Mouse (Mus musculus) liver, embryonic 11.5 days (tissue): ENCODE data around the gene Cryzl1. TPM values are rescaled to one million over a fixed set of nuclear protein-coding genes. Genes with fewer than 3 reads are reported as not detected.

Experiments
- ATAC-seq: fragments of 200-750 bp; cut with Nextera tagmentation; replicated peaks from 2 replicates; pipeline ENCODE4 v1.8.0; 2017; ENCODE audit warnings: moderate number of reproducible peaks, mild to moderate bottlenecking, moderate TSS enrichment, moderate library complexity; ENCODE audit not compliant: low FRiP score
- DNase-seq: peaks from one replicate; pipeline ENCODE4 v3.0.0-alpha.2; 2017; ENCODE audit warnings: low spot score
- H3K27ac ChIP-seq: fragments of 300-500 bp; sonication (generic); 2 replicates; pipeline ENCODE4 v1.5.1; 2014; ENCODE audit warnings: mild to moderate bottlenecking, low read depth, low read length, control low read depth
- H3K27me3 ChIP-seq: fragments of 300-500 bp; sonication (generic); replicated peaks from 2 replicates; pipeline ENCODE4 v1.6.1; 2014; ENCODE audit warnings: low read length, mixed read lengths; ENCODE audit not compliant: control insufficient read depth, insufficient read depth
- H3K36me3 ChIP-seq: fragments of 300-500 bp; sonication (generic); 2 replicates; pipeline ENCODE4 v1.6.1; 2014; ENCODE audit warnings: mild to moderate bottlenecking, low read length, moderate library complexity, mixed read lengths; ENCODE audit not compliant: control insufficient read depth, insufficient read depth
- H3K4me1 ChIP-seq: fragments of 300-500 bp; sonication (generic); replicated peaks from 2 replicates; pipeline ENCODE4 v1.6.1; 2014; ENCODE audit warnings: low read length, mixed read lengths; ENCODE audit not compliant: control insufficient read depth, insufficient read depth
- H3K4me2 ChIP-seq: fragments of 300-500 bp; sonication (generic); 2 replicates; pipeline ENCODE4 v1.6.1; 2014; ENCODE audit warnings: mild to moderate bottlenecking, control low read depth, moderate library complexity
- H3K4me3 ChIP-seq: fragments of 300-500 bp; sonication (generic); 2 replicates; pipeline ENCODE4 v1.5.1; 2014; ENCODE audit warnings: low read depth, low read length, control low read depth
- H3K9ac ChIP-seq: fragments of 300-500 bp; sonication (generic); 2 replicates; pipeline ENCODE4 v1.6.1; 2014; ENCODE audit warnings: low read depth, low read length, control low read depth
- H3K9me3 ChIP-seq: fragments of 300-500 bp; sonication (generic); 2 replicates; pipeline ENCODE4 v1.6.1; 2016; ENCODE audit warnings: low read length, inconsistent platforms, mixed read lengths; ENCODE audit not compliant: control insufficient read depth
- WGBS: fragments of 180-500 bp; shearing (Covaris S2); extraction: QIAGEN DNeasy Blood & Tissue Kit; methylation state at CpG from one replicate; pipeline ENCODE4 v1.1.7; 2014; 5-methylcytosine and 5-hydroxymethylcytosine counted together
- polyA plus RNA-seq: library from polyadenylated mRNA; unstranded; fragments of >200 nt; fragmentation: Nextera tagmentation; extraction: Ambion mirVana; gene quantifications from 2 replicates; pipeline ENCODE4 v1.2.1, GENCODE M21; 2014

The Cryzl1 gene
- polyA plus RNA-seq, 1 experiment from 2014 or later = 56.4 TPM

- no peak overlapping the region for H3K9ac ChIP-seq
- 91% methylated on average over 15 of the region's 15 CpGs for WGBS
- ATAC-seq = no peak
- H3K27ac ChIP-seq = no peak overlapping the region
- no peaks in the 10 kb centered on the region for H3K27me3 ChIP-seq
- DNase-seq = no peak
- H3K4me1 ChIP-seq = peaks cover 9% of the 10 kb centered on the region; the same call in 1 of the 2 replicates
- no peak overlapping the region for H3K4me3 ChIP-seq
- H3K9me3 ChIP-seq = no peaks in the 10 kb centered on the region
- H3K36me3 ChIP-seq = no peaks in the 10 kb centered on the region
- no peak overlapping the region for H3K4me2 ChIP-seq
These were observed 36.5 kb upstream of the Cryzl1 start for GRCm38 (mm10) chr16:91765121-91765815.

GRCm38 (mm10) chr16:91764414-91764813, 35.6 kb upstream of the Cryzl1 start:
- Histone ChIP-seq H3K4me2 (no peak overlapping the region), H3K9me3 (no peaks in the 10 kb centered on the region), H3K27me3 (no peaks in the 10 kb centered on the region), H3K27ac (no peak overlapping the region), H3K9ac (no peak overlapping the region), H3K36me3 (no peaks in the 10 kb centered on the region), H3K4me3 (no peak overlapping the region), H3K4me1 (peaks cover 9% of the 10 kb centered on the region; the same call in 1 of the 2 replicates)
- ATAC-seq (no peak), DNase-seq (no peak)
- WGBS = 72% methylated on average over 6 of the region's 6 CpGs

DNA sequence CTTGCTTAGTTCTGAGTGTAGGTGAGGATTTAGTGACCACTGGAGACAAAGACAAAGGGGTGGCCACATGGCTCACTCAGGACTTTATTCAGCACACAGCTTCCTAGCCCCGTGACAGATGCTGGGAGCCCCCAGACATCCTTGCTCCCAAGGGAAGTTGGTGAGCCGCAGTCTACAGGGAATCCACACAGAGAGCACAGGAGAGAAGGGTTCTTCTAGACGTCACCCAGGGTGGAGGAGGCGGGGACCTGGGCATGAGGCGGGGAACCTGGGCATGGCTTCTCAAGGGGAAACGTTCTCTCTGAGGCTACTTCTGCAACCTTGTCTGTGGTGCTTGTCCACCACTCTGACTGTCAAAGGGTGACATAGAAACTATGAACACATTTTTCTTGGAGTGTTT, 35.2 kb upstream of the Cryzl1 start:
- no peaks in the 10 kb centered on the region for H3K9me3 ChIP-seq
- WGBS = 55% methylated on average over 6 of the region's 6 CpGs
- H3K4me2 ChIP-seq = no peak overlapping the region
- H3K27ac ChIP-seq = no peak overlapping the region
- ATAC-seq = no peak
- H3K9ac ChIP-seq = no peak overlapping the region
- DNase-seq = no peak
- no peaks in the 10 kb centered on the region for H3K27me3 ChIP-seq
- H3K36me3 ChIP-seq = no peaks in the 10 kb centered on the region
- H3K4me3 ChIP-seq = no peak overlapping the region
- peaks cover 9% of the 10 kb centered on the region; the same call in 1 of the 2 replicates for H3K4me1 ChIP-seq

- H3K9ac ChIP-seq = no peak overlapping the region
- H3K4me3 ChIP-seq = no peak overlapping the region
- H3K9me3 ChIP-seq = no peaks in the 10 kb centered on the region
- no peak overlapping the region for H3K4me2 ChIP-seq
- no peaks in the 10 kb centered on the region for H3K27me3 ChIP-seq
- WGBS = 78% methylated on average over 7 of the region's 7 CpGs
- H3K27ac ChIP-seq = no peak overlapping the region
- ATAC-seq (no peak), DNase-seq (no peak)
- H3K4me1 ChIP-seq = peaks cover 9% of the 10 kb centered on the region; the same call in 1 of the 2 replicates
- H3K36me3 ChIP-seq = no peaks in the 10 kb centered on the region
These were observed 33.7 kb upstream of the Cryzl1 start for GRCm38 (mm10) chr16:91762476-91762875.

DNA sequence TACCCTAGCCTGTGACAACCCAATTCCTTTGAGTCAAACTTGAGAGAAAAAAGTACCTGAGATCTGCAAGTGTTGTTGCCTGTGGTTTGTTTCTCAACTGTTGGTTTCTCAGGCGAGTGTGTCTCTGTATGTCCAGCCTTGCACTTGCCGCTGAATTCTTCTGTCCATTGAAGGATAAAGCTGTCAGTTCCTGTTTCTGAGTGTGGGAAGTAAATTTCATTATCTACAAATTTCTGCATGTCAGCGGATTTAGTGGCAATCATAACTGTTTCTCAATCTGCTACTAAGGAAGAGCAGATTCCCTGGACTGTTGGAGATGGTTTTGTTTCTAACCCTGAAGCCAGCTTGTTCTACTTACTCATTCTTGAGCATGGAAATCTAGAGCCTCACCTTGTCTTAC, 33.0 kb upstream of the Cryzl1 start:
- no peaks in the 10 kb centered on the region for H3K9me3 ChIP-seq
- no peaks in the 10 kb centered on the region for H3K36me3 ChIP-seq
- H3K27ac ChIP-seq = no peak overlapping the region
- DNase-seq (no peak), ATAC-seq (no peak)
- H3K4me2 ChIP-seq = no peak overlapping the region
- H3K4me3 ChIP-seq = no peak overlapping the region
- peaks cover 7% of the 10 kb centered on the region; the same call in 1 of the 2 replicates for H3K4me1 ChIP-seq
- WGBS = 38% methylated on average over 3 of the region's 3 CpGs
- H3K9ac ChIP-seq = no peak overlapping the region
- H3K27me3 ChIP-seq = no peaks in the 10 kb centered on the region

- no peak overlapping the region for H3K9ac ChIP-seq
- no peaks in the 10 kb centered on the region for H3K9me3 ChIP-seq
- H3K4me2 ChIP-seq = no peak overlapping the region
- H3K4me1 ChIP-seq = peaks cover 7% of the 10 kb centered on the region; the same call in 1 of the 2 replicates
- H3K27ac ChIP-seq = no peak overlapping the region
- 85% methylated on average over 9 of the region's 9 CpGs for WGBS
- DNase-seq (no peak), ATAC-seq (no peak)
- no peak overlapping the region for H3K4me3 ChIP-seq
- no peaks in the 10 kb centered on the region for H3K36me3 ChIP-seq
- no peaks in the 10 kb centered on the region for H3K27me3 ChIP-seq
These were observed 32.4 kb upstream of the Cryzl1 start for GRCm38 (mm10) chr16:91761202-91761601.

- DNase-seq (no peak), ATAC-seq (no peak)
- H3K9me3 ChIP-seq = no peaks in the 10 kb centered on the region
- H3K9ac ChIP-seq = no peak overlapping the region
- H3K4me2 ChIP-seq = no peak overlapping the region
- no peaks in the 10 kb centered on the region for H3K36me3 ChIP-seq
- H3K4me1 ChIP-seq = no peaks in the 10 kb centered on the region
- H3K4me3 ChIP-seq = no peak overlapping the region
- 56% methylated on average over 6 of the region's 6 CpGs for WGBS
- H3K27me3 ChIP-seq = no peaks in the 10 kb centered on the region
- no peak overlapping the region for H3K27ac ChIP-seq
These were observed 26.2 kb upstream of the Cryzl1 start for GRCm38 (mm10) chr16:91754957-91755356.

GRCm38 (mm10) chr16:91753611-91754010, 24.8 kb upstream of the Cryzl1 start:
- Histone ChIP-seq H3K27ac (no peak overlapping the region), H3K9me3 (no peaks in the 10 kb centered on the region), H3K9ac (no peak overlapping the region), H3K36me3 (no peaks in the 10 kb centered on the region), H3K27me3 (no peaks in the 10 kb centered on the region), H3K4me3 (no peak overlapping the region), H3K4me1 (no peaks in the 10 kb centered on the region), H3K4me2 (no peak overlapping the region)
- DNase-seq (no peak), ATAC-seq (no peak)
- 77% methylated on average over 4 of the region's 4 CpGs for WGBS

DNA sequence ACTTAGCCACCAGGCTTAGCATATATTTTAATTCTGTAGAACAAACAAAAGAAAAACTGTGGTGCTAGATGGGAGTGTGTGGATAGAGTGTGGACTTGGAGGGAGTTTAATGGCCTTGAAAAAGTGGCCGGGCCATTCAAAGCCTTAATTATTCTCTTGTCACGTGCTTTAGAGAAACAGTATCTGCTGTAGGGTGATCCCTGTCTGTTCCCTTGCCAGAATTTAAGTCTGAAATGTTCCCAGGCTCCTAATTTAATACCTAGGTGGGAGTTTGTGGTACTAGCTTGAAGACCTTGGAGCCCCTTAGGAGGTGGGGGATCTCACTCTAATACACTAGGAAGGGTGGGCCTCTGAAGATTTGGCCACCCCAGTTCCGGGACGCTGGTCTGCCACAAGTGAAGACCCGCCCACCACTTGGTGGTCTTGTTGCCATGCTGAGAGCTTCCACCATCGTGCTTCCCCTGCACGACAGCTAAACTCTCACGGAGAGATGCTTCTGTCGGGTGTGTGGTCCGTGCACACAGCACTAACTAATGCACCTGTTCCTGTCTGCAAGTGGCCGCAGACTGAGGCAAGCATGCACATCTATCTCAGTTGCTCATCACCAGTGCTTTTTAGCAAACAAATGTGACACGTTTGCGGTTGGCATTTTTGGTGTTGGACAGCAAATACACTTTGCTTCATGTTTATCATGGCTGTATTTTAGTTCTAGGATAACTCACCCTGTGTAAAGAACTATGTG, 23.0 kb upstream of the Cryzl1 start:
- Histone ChIP-seq H3K4me1 (no peaks in the 10 kb centered on the region), H3K4me3 (no peak overlapping the region), H3K9me3 (no peaks in the 10 kb centered on the region), H3K27me3 (no peaks in the 10 kb centered on the region), H3K4me2 (no peak overlapping the region), H3K36me3 (no peaks in the 10 kb centered on the region), H3K27ac (no peak overlapping the region), H3K9ac (no peak overlapping the region)
- WGBS = 83% methylated on average over 13 of the region's 13 CpGs
- ATAC-seq = no peak
- DNase-seq = no peak
